Mouse (Mus musculus): ENCODE data around the gene Il20. TPM values are rescaled to one million over a fixed set of nuclear protein-coding genes. Genes with fewer than 3 reads are reported as not detected.

Il20 gene
- polyA plus RNA-seq, 1 experiment from 2014 or later = not detected

- Histone ChIP-seq H3K4me3 (ENCODE audit: control insufficient read depth in 1 of 2, insufficient read depth in 1 of 2, low read depth in 1 of 2, low read length in 2 of 2) (no peak overlapping the region), H3K4me1 (ENCODE audit: control insufficient read depth in 2 of 2, insufficient read depth in 2 of 2, low read length in 2 of 2) (peaks cover 2 to 7% of the 10 kb centered on the region in 2 experiments; a peak in 3 of 4 replicates), H3K27ac (replicated peaks in 1 of 2; ENCODE audit: control insufficient read depth in 1 of 2, insufficient read depth in 1 of 2, low read depth in 2 of 2, low read length in 2 of 2) (no peak overlapping the region), H3K27me3 (ENCODE audit: control insufficient read depth, insufficient read depth, low read length) (peaks cover 28% of the 10 kb centered on the region), H3K9ac (ENCODE audit: low read length) (no peak overlapping the region), H3K36me3 (ENCODE audit: control insufficient read depth, insufficient read depth, low read length) (no peaks in the 10 kb centered on the region), H3K9me3 (ENCODE audit: control insufficient read depth, low read length) (no peaks in the 10 kb centered on the region), H3K4me2 (ENCODE audit: low read length) (no peak overlapping the region)
- no peak for ATAC-seq (ENCODE audit: insufficient number of reproducible peaks, insufficient read depth, low FRiP score, low read depth)
- 86% methylated on average over 7 of the region's 7 CpGs for WGBS
Measured at GRCm38 (mm10) chr1:130879927-130880326, 31.3 kb downstream of the Il20 start.

GRCm38 (mm10) chr1:130877889-130878614 is 33.2 kb downstream of the Il20 start:
- Histone ChIP-seq H3K9ac (ENCODE audit: low read length) (peak overlapping the region; percentile 39), H3K4me1 (ENCODE audit: control insufficient read depth in 2 of 2, insufficient read depth in 2 of 2, low read length in 2 of 2) (peaks cover 2 to 7% of the 10 kb centered on the region in 2 experiments; a peak in 3 of 4 replicates), H3K4me3 (ENCODE audit: control insufficient read depth in 1 of 2, insufficient read depth in 1 of 2, low read depth in 1 of 2, low read length in 2 of 2) (peak overlapping the region; percentile 36 to 45), H3K27ac (replicated peaks in 1 of 2; ENCODE audit: control insufficient read depth in 1 of 2, insufficient read depth in 1 of 2, low read depth in 2 of 2, low read length in 2 of 2) (no peak overlapping the region), H3K27me3 (ENCODE audit: control insufficient read depth, insufficient read depth, low read length) (peaks cover 28% of the 10 kb centered on the region), H3K9me3 (ENCODE audit: control insufficient read depth, low read length) (no peaks in the 10 kb centered on the region), H3K36me3 (ENCODE audit: control insufficient read depth, insufficient read depth, low read length) (no peaks in the 10 kb centered on the region), H3K4me2 (ENCODE audit: low read length) (peak overlapping the region; percentile 70)
- ATAC-seq (ENCODE audit: insufficient number of reproducible peaks, insufficient read depth, low FRiP score, low read depth) = no peak
- WGBS = 1% methylated on average over 43 of the region's 43 CpGs

GRCm38 (mm10) chr1:130876931-130877509 is 34.2 kb downstream of the Il20 start:
- Histone ChIP-seq H3K27ac (replicated peaks in 1 of 2; ENCODE audit: control insufficient read depth in 1 of 2, insufficient read depth in 1 of 2, low read depth in 2 of 2, low read length in 2 of 2) (no peak overlapping the region), H3K9ac (ENCODE audit: low read length) (no peak overlapping the region), H3K4me3 (ENCODE audit: control insufficient read depth in 1 of 2, insufficient read depth in 1 of 2, low read depth in 1 of 2, low read length in 2 of 2) (no peak overlapping the region), H3K36me3 (ENCODE audit: control insufficient read depth, insufficient read depth, low read length) (no peaks in the 10 kb centered on the region), H3K4me1 (ENCODE audit: control insufficient read depth in 2 of 2, insufficient read depth in 2 of 2, low read length in 2 of 2) (peaks cover 2 to 7% of the 10 kb centered on the region in 2 experiments; a peak in 3 of 4 replicates), H3K27me3 (ENCODE audit: control insufficient read depth, insufficient read depth, low read length) (peaks cover 25% of the 10 kb centered on the region), H3K4me2 (ENCODE audit: low read length) (no peak overlapping the region), H3K9me3 (ENCODE audit: control insufficient read depth, low read length) (no peaks in the 10 kb centered on the region)
- no peak for ATAC-seq (ENCODE audit: insufficient number of reproducible peaks, insufficient read depth, low FRiP score, low read depth)
- 10% methylated on average over 3 of the region's 3 CpGs for WGBS

GRCm38 (mm10) chr1:130875910-130876309 is 35.3 kb downstream of the Il20 start:
- WGBS = 62% methylated on average over 3 of the region's 3 CpGs
- H3K9ac ChIP-seq (ENCODE audit: low read length) = no peak overlapping the region
- H3K9me3 ChIP-seq (ENCODE audit: control insufficient read depth, low read length) = no peaks in the 10 kb centered on the region
- H3K4me3 ChIP-seq (ENCODE audit: control insufficient read depth in 1 of 2, insufficient read depth in 1 of 2, low read depth in 1 of 2, low read length in 2 of 2) = no peak overlapping the region
- no peak for ATAC-seq (ENCODE audit: insufficient number of reproducible peaks, insufficient read depth, low FRiP score, low read depth)
- peaks cover 2 to 7% of the 10 kb centered on the region in 2 experiments; a peak in 3 of 4 replicates for H3K4me1 ChIP-seq (ENCODE audit: control insufficient read depth in 2 of 2, insufficient read depth in 2 of 2, low read length in 2 of 2)
- no peaks in the 10 kb centered on the region for H3K36me3 ChIP-seq (ENCODE audit: control insufficient read depth, insufficient read depth, low read length)
- H3K27ac ChIP-seq (replicated peaks in 1 of 2; ENCODE audit: control insufficient read depth in 1 of 2, insufficient read depth in 1 of 2, low read depth in 2 of 2, low read length in 2 of 2) = no peak overlapping the region
- peaks cover 25% of the 10 kb centered on the region for H3K27me3 ChIP-seq (ENCODE audit: control insufficient read depth, insufficient read depth, low read length)
- H3K4me2 ChIP-seq (ENCODE audit: low read length) = no peak overlapping the region

GRCm38 (mm10) chr1:130875139-130875538 is 36.1 kb downstream of the Il20 start:
- Histone ChIP-seq H3K4me1 (ENCODE audit: control insufficient read depth in 2 of 2, insufficient read depth in 2 of 2, low read length in 2 of 2) (peaks cover 2 to 7% of the 10 kb centered on the region in 2 experiments; a peak in 3 of 4 replicates), H3K9me3 (ENCODE audit: control insufficient read depth, low read length) (no peaks in the 10 kb centered on the region), H3K4me3 (ENCODE audit: control insufficient read depth in 1 of 2, insufficient read depth in 1 of 2, low read depth in 1 of 2, low read length in 2 of 2) (no peak overlapping the region), H3K9ac (ENCODE audit: low read length) (no peak overlapping the region), H3K36me3 (ENCODE audit: control insufficient read depth, insufficient read depth, low read length) (no peaks in the 10 kb centered on the region), H3K27ac (replicated peaks in 1 of 2; ENCODE audit: control insufficient read depth in 1 of 2, insufficient read depth in 1 of 2, low read depth in 2 of 2, low read length in 2 of 2) (no peak overlapping the region), H3K27me3 (ENCODE audit: control insufficient read depth, insufficient read depth, low read length) (peaks cover 22% of the 10 kb centered on the region), H3K4me2 (ENCODE audit: low read length) (no peak overlapping the region)
- ATAC-seq (ENCODE audit: insufficient number of reproducible peaks, insufficient read depth, low FRiP score, low read depth) = no peak
- 30% methylated on average over 3 of the region's 3 CpGs for WGBS

- no peak overlapping the region for H3K27ac ChIP-seq (replicated peaks in 1 of 2; ENCODE audit: control insufficient read depth in 1 of 2, insufficient read depth in 1 of 2, low read depth in 2 of 2, low read length in 2 of 2)
- no peaks in the 10 kb centered on the region for H3K9me3 ChIP-seq (ENCODE audit: control insufficient read depth, low read length)
- no peak overlapping the region for H3K4me3 ChIP-seq (ENCODE audit: control insufficient read depth in 1 of 2, insufficient read depth in 1 of 2, low read depth in 1 of 2, low read length in 2 of 2)
- ATAC-seq (ENCODE audit: insufficient number of reproducible peaks, insufficient read depth, low FRiP score, low read depth) = no peak
- no peak overlapping the region for H3K4me2 ChIP-seq (ENCODE audit: low read length)
- no peak overlapping the region for H3K9ac ChIP-seq (ENCODE audit: low read length)
- 84% methylated on average over 2 of the region's 2 CpGs for WGBS
- H3K4me1 ChIP-seq (ENCODE audit: control insufficient read depth in 2 of 2, insufficient read depth in 2 of 2, low read length in 2 of 2) = peaks cover under 1 to 2% of the 10 kb centered on the region in 2 experiments; a peak in 3 of 4 replicates
- H3K36me3 ChIP-seq (ENCODE audit: control insufficient read depth, insufficient read depth, low read length) = no peaks in the 10 kb centered on the region
- H3K27me3 ChIP-seq (ENCODE audit: control insufficient read depth, insufficient read depth, low read length) = peaks cover 9% of the 10 kb centered on the region
Measured at GRCm38 (mm10) chr1:130872912-130873311, 38.3 kb downstream of the Il20 start.

GRCm38 (mm10) chr1:130865541-130866221 is 45.6 kb downstream of the Il20 start, which contains the start of gene Fcmr:
TSS of gene Fcmr (plus strand) at chr1:130865669.
- no peak within 1 kb of the TSS for H3K27ac ChIP-seq (replicated peaks in 1 of 2; ENCODE audit: control insufficient read depth in 1 of 2, insufficient read depth in 1 of 2, low read depth in 2 of 2, low read length in 2 of 2)
- no peaks in the 10 kb centered on the region for H3K27me3 ChIP-seq (ENCODE audit: control insufficient read depth, insufficient read depth, low read length)
- WGBS = 73% methylated on average over 7 of the region's 7 CpGs
- H3K4me1 ChIP-seq (ENCODE audit: control insufficient read depth in 2 of 2, insufficient read depth in 2 of 2, low read length in 2 of 2) = no peaks in the 10 kb centered on the region
- no peak within 1 kb of the TSS for H3K9ac ChIP-seq (ENCODE audit: low read length)
- no peak within 1 kb of the TSS for H3K4me3 ChIP-seq (ENCODE audit: control insufficient read depth in 1 of 2, insufficient read depth in 1 of 2, low read depth in 1 of 2, low read length in 2 of 2)
- no peaks in the 10 kb centered on the region for H3K9me3 ChIP-seq (ENCODE audit: control insufficient read depth, low read length)
- H3K36me3 ChIP-seq (ENCODE audit: control insufficient read depth, insufficient read depth, low read length) = no peaks in the 10 kb centered on the region
- ATAC-seq (ENCODE audit: insufficient number of reproducible peaks, insufficient read depth, low FRiP score, low read depth) = no peak
- no peak within 1 kb of the TSS for H3K4me2 ChIP-seq (ENCODE audit: low read length)

Measured in heart, embryonic 14.5 days (tissue).